Mouse (Mus musculus): ENCODE data around the gene Gm16429. TPM values are rescaled to one million over a fixed set of nuclear protein-coding genes. Genes with fewer than 3 reads are reported as not detected.
"Not testable (repeated sequence)": the region's sequence is repeated elsewhere in the genome, so short reads cannot be mapped to it uniquely, and the experiment has no call there.

Gene Gm16429
- total RNA-seq (2021) (not detected), polyA plus RNA-seq (2012; rRNA removed) (not detected in 2 replicates)
- long read RNA-seq: 0 reads

- DNase-seq: not testable (repeated sequence)
Measured at GRCm38 (mm10) chr5:93928952-93929351, at the start of gene Gm16429. Gene Gm16429 (minus strand): TSS chr5:93929052.

Other genes starting within 250 kb of the Gm16429 start
- not detected for gene Gm7792, start 85.3 kb downstream of the Gm16429 start, total RNA-seq (2021)
- gene Gm7792, start 85.3 kb downstream of the Gm16429 start, polyA plus RNA-seq (2012; rRNA removed): not detected in 2 replicates
- not detected for gene BC061212, start 141.5 kb upstream of the Gm16429 start, total RNA-seq (2021)
- not detected in 2 replicates for gene BC061212, start 141.5 kb upstream of the Gm16429 start, polyA plus RNA-seq (2012; rRNA removed)
- not detected for gene Gm6351, start 147.3 kb upstream of the Gm16429 start, total RNA-seq (2021)
- gene Gm6351, start 147.3 kb upstream of the Gm16429 start, polyA plus RNA-seq (2012; rRNA removed): not detected in 2 replicates